Mouse (Mus musculus) cerebellum, adult 2 months (tissue): ENCODE measurements at regions not wholly inside any gene's neighbourhood (a gene's known extent, or its start where the extent isn't known, plus 50 kb on each side); places are given as distances from the start of the nearest gene placed in this dataset.

ENCODE experiments used
- CTCF ChIP-seq: fragments of 200-500 bp; IDR thresholded peaks from 2 replicates; pipeline ENCODE4 v1.5.1; 2011; ENCODE audit warnings: low read depth, mild to moderate bottlenecking, control low read depth, low read length, moderate library complexity, borderline replicate concordance; ENCODE audit not compliant: insufficient read depth
- POLR2A ChIP-seq: fragments of 200-500 bp; IDR thresholded peaks from 2 replicates; pipeline ENCODE4 v1.6.1; 2011; ENCODE audit warnings: low read length, control low read depth, borderline replicate concordance; ENCODE audit not compliant: insufficient read depth

DNA sequence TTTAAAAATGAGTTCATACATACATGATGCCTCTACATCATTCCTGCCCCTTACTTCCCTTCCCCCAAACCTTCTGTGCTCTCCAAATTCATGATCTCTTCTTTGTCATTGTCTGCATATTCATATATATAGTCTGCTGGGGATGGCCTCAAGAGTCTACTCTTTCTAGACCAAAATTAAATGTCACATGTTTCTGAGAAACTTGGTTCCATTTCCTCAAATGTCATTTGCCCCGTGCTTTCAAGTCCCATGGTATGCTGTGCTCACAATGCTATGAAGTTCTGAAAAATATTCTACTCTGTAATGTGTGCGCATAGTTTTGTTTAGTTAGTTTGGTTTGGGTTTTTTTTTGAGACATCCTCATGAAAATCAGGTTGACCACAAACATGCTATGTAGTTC lies 81.4 kb upstream of the Tank start:
- TF ChIP-seq POLR2A, result no peak
- no peak for TF ChIP-seq CTCF
